Mouse (Mus musculus): ENCODE measurements around the gene Slc35g1. TPM values are rescaled to one million over a fixed set of nuclear protein-coding genes. Genes with fewer than 3 reads are reported as not detected.
"Not testable (repeated sequence)": the region's sequence is repeated elsewhere in the genome, so short reads cannot be mapped to it uniquely, and the experiment has no call there.

The Slc35g1 gene
- total RNA-seq, 2 experiments from 2014 or later: 2.3 to 3.3 TPM

DNA sequence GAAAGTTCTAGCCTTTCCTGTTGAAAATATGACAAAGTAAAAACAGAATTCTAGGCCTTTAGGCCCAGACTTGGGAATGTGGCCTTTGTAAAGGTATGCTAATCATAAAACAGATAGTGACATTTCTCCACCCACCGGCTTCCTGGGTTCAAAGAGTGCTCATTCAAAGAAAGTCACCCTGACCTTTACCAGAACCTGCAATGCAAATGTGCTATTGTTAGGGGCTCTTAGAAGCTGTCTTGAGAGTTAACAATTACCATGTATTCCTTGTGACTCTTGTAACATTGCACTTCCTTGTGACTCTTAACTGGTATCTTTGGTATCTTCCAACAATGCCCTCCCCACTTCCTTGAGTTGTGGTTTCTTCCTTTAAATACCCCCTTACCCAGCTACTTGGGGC lies 8.8 kb upstream of the Slc35g1 start:
- ATAC-seq (replicated peaks; ENCODE audit: low FRiP score, poor library complexity, severe bottlenecking): not testable (repeated sequence)

DNA sequence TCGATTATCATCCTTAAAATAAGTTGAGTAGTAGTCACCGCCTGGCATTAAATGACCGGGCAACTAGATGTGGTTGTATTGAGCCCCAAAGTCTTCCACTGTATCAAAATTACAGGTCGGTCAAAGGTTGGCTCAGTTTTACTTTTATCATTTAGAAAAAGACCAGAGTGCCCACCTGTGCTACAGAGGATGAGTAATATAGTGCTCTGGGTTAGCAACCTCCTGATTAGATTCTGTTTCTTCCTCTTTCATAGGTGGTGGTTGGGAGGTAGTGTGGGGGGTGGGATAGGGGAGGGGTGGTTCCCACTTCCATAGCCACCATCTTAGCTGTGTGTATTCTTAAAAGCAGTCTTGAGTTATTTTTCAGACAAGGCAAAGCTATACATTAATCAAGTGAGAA lies 7.9 kb upstream of the Slc35g1 start:
- ATAC-seq (replicated peaks; ENCODE audit: low FRiP score, poor library complexity, severe bottlenecking): no peak

DNA sequence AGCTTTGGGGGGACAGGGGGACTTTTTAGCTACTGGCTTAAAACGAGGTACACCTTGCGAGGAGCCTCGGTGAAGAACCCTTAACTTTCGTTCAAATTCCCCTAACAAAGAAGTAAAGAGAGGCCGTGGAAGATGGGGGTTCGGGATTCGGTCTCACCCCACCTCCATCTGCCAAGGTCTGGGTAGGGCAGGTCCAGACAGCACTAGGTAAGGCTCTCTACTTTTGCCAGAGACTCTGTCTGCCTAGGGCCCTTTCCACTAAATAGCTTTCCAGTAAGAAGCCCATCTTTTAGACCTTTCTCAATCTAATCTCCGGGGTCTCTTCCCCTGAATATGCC lies 822 bp downstream of the Slc35g1 start:
- no peak for ATAC-seq (replicated peaks; ENCODE audit: low FRiP score, poor library complexity, severe bottlenecking)

DNA sequence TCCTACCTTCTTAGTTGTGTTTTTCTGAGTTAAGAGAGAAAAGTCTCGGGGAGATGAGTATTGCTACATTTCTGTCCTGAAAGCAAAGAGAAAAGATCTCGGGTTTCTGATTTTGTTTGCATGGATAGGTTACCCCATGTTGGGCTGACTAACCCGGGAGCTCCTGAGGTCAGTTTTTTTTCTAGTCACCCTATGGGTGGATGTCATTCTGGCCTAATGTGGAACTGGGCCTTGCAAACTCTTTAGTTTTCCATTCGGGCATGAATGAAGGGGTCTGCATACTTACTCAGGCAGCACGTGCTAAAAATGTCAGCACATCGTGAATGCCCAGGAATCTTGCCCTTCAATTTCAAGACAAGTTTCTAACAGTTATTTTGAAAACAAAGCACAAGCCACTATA lies 1.2 kb downstream of the Slc35g1 start:
- ATAC-seq (replicated peaks; ENCODE audit: low FRiP score, poor library complexity, severe bottlenecking): no peak

DNA sequence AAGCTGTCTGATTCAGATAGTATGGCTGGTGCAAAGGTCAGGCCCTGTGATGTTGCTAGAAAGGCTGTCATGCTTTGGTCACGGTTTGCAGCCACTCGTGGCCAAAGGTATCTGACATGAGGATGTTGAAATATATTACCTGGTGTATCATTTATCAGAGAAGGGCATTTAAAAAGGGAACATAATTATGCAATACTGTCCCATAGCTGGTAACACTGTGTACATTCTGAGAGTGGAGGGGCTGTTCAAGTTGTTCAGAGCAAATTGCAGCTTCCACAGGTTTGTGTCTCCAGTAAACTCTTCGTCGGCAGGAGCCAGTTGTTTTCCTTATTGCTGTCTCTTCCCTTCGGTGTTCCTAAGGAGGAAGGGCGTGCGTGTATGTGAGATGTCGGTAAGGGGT lies 3.2 kb downstream of the Slc35g1 start:
- ATAC-seq (replicated peaks; ENCODE audit: low FRiP score, poor library complexity, severe bottlenecking): no peak

DNA sequence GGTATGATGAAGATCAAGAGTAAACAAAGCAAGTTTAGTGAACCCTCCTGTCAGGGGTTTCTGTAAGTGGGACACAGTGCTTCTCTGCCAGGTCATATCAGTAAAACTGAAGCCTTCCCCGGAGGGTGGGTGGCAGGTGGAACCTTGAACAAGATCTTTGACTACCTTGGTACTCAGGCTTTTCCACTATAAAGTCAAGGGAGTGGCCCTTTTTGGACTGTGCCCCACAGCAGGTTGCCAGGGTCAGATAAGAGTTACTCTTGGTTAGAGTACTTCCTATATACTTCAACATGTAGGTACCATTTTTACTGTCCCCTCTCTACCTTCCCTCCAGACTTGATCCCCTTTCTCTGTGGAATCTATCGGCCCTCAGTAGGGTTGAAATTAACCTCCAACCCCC lies 5.1 kb downstream of the Slc35g1 start:
- 0 out of 2 replicates have a peak, but pooled peaks have one; percentile 65 for ATAC-seq (replicated peaks; ENCODE audit: low FRiP score, poor library complexity, severe bottlenecking)

DNA sequence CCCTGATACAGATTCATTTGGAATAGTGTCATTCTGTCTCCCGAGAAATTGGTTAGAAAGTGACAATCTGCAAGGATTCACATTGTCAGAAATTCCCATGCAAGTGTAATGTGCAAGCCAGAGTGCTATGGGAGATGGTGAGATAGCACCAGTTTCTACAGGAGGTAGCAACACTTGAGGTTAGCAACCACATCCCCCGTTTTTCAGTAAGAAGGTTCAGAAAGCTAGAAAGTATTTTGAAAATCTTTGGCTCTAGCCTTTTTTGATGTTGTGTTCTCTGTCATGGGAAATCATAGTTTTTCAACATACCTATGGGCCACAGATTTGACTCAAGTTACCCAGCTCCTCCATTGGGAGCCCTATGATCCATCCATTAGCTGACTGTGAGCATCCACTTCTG lies 5.6 kb downstream of the Slc35g1 start:
- no peak for ATAC-seq (replicated peaks; ENCODE audit: low FRiP score, poor library complexity, severe bottlenecking)

DNA sequence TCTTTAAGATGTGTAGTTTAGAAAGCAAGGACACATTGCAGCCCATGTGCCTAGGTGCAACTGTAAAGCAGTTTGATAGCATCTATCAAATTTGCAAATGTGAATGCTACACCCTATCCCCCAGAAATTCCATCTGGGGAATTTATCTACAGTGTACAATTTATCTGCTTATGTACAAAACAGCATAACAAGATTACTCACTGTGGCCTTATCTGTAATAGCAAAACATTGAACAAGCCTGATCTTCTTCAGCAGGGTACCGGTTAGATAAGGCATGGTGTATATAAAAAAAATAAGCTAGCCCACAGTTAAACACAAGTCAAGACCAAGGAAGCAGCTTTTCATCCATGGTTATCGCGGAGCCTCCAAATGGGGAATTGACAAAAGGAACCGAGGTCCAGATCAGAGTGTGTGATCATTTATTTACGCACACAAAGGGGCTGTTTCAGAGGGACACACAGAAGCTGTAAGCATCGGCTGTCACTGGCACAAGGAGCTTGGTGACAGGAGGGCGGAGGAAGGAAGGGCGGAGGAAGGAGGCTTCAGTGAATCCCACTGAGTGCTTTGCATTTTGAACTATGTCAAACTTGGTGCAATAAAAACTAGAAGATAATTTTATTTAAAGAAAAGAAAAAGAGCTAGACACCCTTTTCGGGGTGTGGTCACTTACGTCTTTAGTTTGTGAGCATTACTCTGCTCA lies 14.7 kb downstream of the Slc35g1 start:
- ATAC-seq (replicated peaks; ENCODE audit: low FRiP score, poor library complexity, severe bottlenecking): no peak

DNA sequence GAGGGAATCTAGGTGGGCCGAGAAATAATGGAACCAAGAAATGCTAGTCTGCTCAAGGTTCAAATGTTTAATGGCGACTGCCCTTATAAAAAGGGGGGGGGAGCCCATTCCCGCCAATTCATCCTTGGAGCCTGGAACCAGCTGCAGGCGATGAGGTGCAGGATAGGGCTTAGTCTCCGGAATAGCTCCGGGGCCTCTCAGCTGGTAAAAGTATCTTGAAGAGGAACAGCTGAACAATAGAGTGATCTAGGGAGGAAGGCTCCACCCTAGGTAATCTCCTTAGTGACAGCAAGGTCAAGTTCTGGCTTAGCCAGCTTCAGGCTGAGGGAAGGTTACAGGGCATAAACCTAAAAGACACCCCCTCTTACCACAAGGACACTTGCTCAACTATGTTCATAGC lies 18.1 kb downstream of the Slc35g1 start:
- ATAC-seq (replicated peaks; ENCODE audit: low FRiP score, poor library complexity, severe bottlenecking): no peak

DNA sequence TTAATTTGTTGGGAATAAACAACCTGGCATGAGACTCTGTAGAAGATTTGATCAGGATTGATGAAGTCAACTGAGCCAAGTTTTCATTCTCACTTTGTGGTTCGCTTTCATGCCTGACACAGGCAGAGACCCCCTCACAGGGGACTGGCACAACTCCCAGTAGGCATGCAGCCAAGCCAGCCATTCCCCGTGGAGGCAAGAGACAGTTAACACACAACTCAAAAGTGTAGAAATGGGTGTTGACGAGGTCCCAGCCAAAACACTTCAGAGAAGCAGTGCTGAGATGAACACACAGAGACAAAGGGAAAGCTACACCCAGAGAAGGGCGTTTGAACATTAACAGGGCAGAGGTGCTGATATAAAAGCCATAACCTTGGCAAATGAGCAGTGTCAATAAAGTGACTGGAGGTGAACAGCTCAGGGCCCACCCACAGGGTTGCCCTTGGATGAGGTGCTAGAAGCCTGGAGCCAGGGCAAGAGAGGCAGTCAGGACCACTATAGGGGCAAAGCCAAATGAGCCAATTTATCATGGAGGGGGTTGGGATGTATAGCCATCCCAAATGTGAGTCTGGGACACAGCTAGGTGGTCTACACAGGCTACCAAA lies 23.1 kb downstream of the Slc35g1 start:
- no peak for ATAC-seq (replicated peaks; ENCODE audit: low FRiP score, poor library complexity, severe bottlenecking)

DNA sequence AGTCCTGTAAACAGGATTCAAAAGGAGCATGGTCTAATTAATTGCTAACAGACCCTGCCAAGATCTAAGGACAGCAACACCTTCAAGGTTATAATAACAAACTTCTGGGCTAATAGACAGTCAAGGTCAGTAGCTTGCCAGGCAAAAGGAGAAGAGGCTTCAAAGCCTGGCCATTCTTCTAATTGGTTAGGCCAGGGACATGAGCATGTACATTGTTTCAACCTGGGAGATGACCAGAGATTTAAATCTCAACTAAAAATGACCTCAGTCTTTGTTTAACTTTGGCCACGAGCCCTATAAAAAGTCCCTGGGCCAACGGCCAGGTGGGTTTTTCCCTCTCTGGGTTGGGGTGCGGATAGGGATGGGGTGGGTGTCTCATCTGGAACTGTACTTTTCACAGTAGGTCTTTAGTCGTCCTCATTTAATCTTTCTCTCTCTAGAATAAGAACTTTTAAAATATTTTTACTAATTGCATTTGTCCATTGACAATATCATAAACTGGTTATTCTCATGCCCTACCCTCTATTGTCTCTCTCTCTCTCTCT lies 25.0 kb downstream of the Slc35g1 start:
- no peak for ATAC-seq (replicated peaks; ENCODE audit: low FRiP score, poor library complexity, severe bottlenecking)

DNA sequence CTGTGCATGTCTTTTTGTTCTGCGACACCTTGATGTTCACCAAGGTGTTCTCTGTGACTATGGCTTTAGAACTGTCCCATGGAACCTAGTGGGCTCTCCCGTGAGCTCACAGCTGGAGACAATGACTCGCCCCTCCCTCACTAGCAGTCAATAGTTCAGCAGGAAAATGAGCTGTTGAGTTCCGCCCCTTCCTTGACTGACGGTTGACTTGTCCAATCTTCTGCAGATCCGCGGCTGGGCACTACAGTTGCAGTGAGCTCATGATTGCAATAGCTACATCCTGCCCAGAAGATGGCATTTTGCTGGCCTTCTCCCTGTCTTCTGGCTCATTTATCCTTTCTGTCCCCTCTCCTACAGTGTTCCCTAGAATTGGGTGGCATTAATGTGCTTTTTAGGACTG lies 25.7 kb downstream of the Slc35g1 start:
- ATAC-seq (replicated peaks; ENCODE audit: low FRiP score, poor library complexity, severe bottlenecking): no peak

DNA sequence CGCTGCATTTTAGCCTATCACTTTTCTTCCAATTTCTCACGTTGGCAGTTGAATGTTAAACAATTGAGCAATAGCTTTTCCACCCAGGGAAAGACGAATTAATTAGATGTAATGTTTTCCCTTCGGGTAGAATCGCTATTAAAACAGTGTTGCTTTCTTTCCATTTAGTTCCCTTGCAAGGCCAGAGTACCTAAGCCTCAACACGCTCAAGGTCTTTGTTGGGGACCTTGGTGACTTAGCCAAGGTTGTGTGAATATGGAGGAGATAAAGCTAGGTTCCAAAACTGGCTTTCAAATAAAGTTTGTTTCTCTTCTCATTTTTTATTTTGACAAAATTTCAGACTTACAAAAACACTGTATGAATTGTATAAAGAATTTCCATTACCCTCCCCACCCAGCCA lies 27.1 kb downstream of the Slc35g1 start:
- no peak for ATAC-seq (replicated peaks; ENCODE audit: low FRiP score, poor library complexity, severe bottlenecking)

DNA sequence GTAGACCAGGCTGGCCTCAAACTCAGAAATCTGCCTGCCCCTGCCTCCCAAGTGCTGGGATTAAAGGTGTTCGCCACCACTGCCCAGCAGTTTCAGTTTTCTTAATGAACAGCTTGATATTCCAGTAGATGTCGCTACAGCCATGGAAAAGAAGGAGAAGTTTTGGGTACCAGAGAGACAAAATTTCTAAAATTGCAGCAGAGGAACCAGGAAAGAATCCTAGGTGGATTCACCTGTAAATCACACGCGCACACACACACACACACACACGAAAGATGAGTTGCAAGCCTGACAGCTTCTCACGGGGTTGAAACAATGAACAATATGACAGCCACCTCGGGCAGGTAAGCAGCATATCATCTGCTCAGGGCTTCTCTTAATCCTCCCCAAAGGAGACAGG lies 28.1 kb downstream of the Slc35g1 start:
- ATAC-seq (replicated peaks; ENCODE audit: low FRiP score, poor library complexity, severe bottlenecking): no peak

DNA sequence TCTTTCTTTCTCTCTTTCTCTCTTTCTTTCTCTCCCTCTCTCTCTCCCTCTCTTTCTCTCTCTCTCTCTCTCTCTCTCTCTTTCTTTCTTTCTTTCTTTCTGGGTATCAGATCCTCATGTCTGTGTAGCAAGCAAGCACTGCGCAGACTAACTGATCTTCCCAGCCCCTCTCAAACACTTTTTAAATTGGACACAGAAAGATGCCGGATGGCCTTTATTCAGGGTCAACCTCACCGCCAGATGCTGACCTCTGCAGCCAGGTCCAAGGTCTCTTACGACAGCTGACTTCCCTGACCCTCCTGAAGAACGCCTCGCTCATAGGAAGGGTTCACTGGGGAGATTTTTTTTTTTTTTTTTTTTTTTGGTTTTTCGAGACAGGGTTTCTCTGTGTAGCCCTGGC lies 28.8 kb downstream of the Slc35g1 start:
- ATAC-seq (replicated peaks; ENCODE audit: low FRiP score, poor library complexity, severe bottlenecking): no peak

DNA sequence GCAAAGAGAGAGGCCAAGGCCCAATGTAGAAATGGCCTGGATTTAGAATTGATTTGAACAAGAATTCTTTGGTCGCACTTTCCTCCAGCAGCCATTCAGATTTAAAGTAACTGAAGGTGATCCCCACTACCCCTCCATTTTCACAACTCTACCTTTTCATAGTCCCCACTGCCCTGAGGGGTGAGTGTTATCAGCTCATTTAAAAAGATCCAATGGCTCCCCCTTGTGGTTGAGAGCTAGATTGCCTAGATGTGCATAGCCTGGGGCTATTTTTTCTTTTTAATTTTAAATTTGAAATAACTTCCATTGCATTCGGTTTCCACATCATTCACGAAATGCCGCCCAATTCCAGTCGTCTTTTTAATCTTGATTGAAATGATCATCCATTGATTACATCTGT lies 33.5 kb downstream of the Slc35g1 start:
- ATAC-seq (replicated peaks; ENCODE audit: low FRiP score, poor library complexity, severe bottlenecking): peak; percentile 64

DNA sequence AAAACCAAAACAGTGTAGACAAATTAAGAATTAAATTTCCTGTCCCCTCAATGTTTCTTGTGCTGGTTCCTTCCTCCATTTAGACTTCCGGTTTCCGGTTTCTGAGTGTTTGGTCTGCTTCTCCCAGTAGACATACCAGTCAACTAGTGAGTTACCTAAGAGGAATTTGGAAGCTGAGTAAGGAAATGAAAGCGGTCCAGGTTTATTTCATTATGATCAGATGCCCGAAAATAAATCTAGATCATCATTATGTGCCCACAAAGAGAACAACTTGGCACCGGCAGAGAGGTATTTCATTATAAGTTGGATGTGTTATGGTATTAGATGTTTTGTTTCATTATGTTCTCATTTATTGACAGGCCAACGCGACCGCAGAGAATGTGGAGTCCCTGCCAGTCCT lies 34.7 kb downstream of the Slc35g1 start:
- no peak for ATAC-seq (replicated peaks; ENCODE audit: low FRiP score, poor library complexity, severe bottlenecking)

DNA sequence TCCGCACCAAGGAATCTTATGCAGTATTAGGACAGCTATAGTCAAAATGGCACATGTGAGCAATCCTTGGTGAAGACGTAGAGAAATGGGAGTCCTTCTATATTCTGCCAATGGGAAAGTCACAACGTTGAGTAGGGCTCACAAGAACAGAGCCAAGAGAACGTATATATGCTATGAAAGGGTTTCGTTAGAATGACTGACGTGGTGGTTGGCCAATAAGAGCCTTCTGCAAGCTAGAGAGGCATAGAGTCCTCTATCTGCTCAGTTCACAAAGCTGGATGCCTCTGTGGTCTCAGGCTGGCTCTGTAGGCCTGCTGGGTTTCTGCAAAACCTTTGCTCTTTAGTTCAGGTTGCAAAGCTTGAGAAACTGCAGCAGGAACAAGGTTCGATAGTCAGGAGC lies 35.5 kb downstream of the Slc35g1 start:
- ATAC-seq (replicated peaks; ENCODE audit: low FRiP score, poor library complexity, severe bottlenecking): no peak

DNA sequence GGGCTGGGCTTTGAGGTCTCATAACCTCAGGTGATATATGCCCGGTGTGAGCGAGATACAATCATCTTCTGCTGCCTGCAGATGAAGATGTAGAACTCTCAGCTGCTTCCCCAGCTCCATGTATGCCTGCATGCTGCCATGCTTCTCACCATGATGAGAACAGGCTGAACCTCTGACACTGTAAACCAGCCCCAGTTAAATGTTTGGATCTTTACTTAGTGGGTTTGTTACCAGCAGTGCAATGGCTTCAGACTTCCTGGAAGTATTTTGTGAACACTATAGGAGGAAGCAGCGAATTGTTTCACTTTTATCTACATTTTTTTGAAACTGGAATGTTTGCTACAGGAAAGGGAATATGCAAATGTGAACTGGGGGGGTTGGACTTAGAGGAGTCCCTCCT lies 36.2 kb downstream of the Slc35g1 start:
- no peak for ATAC-seq (replicated peaks; ENCODE audit: low FRiP score, poor library complexity, severe bottlenecking)

DNA sequence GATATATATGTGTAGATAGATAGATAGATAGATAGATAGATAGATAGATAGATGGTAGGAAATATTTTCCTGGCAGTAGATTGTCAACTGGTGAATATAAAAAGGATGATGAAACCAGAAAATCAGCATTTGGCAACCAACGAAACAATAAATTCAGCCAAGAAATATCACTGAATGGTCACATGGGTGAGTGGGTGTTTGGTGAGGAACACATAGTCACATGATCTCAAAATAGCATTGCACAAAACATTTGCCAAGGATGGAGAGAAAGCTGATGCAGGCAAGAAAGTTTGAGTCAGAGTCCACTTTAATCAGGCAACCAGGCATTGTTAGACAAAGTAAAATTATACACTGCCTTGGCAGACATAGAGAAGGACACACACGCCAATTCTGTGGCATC lies 37.6 kb downstream of the Slc35g1 start:
- ATAC-seq (replicated peaks; ENCODE audit: low FRiP score, poor library complexity, severe bottlenecking): no peak

DNA sequence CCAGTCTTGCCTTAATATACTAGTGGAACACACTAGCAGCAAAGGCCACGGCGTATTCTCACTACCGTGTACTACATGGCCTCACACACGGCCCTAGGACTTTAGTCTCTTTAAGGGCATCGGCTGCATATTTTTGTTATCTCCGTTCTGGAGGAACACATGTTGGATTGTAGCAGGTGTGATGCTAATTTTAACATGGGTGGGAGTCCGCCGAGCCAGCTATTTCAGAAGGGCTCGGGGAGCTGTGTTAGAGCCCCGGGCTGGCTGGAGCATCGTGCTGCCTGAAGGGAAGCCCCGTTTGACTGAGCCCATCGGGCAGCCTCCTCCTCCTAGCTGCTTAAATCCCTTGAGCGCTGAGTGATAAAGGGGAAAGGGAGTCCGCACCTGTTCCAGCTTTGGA lies 39.4 kb downstream of the Slc35g1 start:
- ATAC-seq (replicated peaks; ENCODE audit: low FRiP score, poor library complexity, severe bottlenecking): no peak

DNA sequence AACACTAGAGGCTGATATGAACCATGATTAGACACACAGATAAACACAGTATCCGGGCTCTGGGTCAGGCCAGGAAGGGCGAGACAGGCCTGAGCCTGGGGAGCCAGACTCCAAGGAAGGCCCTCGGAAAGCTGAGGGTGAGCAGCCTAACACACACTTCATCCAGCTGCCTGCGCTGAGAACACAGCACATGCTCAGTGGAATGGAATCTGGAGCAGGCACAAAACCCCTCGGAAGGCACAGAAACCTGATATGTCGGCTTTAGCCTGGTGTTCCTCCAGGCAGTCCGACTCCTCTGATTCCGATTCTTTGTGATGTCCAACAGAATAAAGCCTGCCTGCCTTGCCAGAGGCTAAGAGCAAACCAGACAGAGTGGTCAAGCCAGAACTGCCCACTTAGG lies 46.1 kb downstream of the Slc35g1 start:
- ATAC-seq (replicated peaks; ENCODE audit: low FRiP score, poor library complexity, severe bottlenecking): no peak

All from erythroblast, adult 5-6 weeks (primary cell).